Mouse (Mus musculus) heart, embryonic 10.5 days (tissue): Measurements from ENCODE around the gene Ddx54. TPM values are rescaled to one million over a fixed set of nuclear protein-coding genes. Genes with fewer than 3 reads are reported as not detected.

Experiments used
- DNase-seq: peaks from one replicate; pipeline ENCODE4 v3.0.0-alpha.2; 2017; ENCODE audit warnings: low spot score
- H3K27ac ChIP-seq: fragments of 300-500 bp; sonication (generic); 2 replicates; pipeline ENCODE4 v1.5.1; 2016; ENCODE audit warnings: mild to moderate bottlenecking
- H3K27me3 ChIP-seq: fragments of 300-500 bp; sonication (generic); 2 replicates; pipeline ENCODE4 v1.6.1; 2016; ENCODE audit warnings: mild to moderate bottlenecking; ENCODE audit not compliant: poor library complexity, insufficient read depth, severe bottlenecking
- H3K36me3 ChIP-seq: fragments of 300-500 bp; sonication (generic); 2 replicates; pipeline ENCODE4 v1.6.1; 2016; ENCODE audit warnings: mild to moderate bottlenecking, moderate library complexity
- H3K4me1 ChIP-seq: fragments of 300-500 bp; sonication (generic); 2 replicates; pipeline ENCODE4 v1.6.1; 2016; ENCODE audit warnings: mild to moderate bottlenecking
- H3K4me3 ChIP-seq: fragments of 300-500 bp; sonication (generic); 2 replicates; pipeline ENCODE4 v1.5.1; 2016; ENCODE audit warnings: mild to moderate bottlenecking, moderate library complexity
- H3K9me3 ChIP-seq: fragments of 300-500 bp; sonication (generic); 2 replicates; pipeline ENCODE4 v1.6.1; 2016; ENCODE audit warnings: mild to moderate bottlenecking, moderate library complexity
- WGBS: fragments of 180-500 bp; shearing (Covaris S2); methylation state at CpG from one replicate; pipeline ENCODE4 v1.1.7; 2016; 5-methylcytosine and 5-hydroxymethylcytosine counted together
- polyA plus RNA-seq: library from polyadenylated mRNA; unstranded; fragments of >200 nt; fragmentation: Nextera tagmentation; extraction: Ambion mirVana; gene quantifications from 2 replicates; pipeline ENCODE4 v1.2.1, GENCODE M21; 2016

The Ddx54 gene
- polyA plus RNA-seq, 1 experiment from 2014 or later = 49.4 TPM

GRCm38 (mm10) chr5:120660816-120661215 is 48.3 kb downstream of the Ddx54 start:
- WGBS = 66% methylated on average over 5 of the region's 5 CpGs
- no peak for DNase-seq
- no peaks in the 10 kb centered on the region; the same call in none of the 2 replicates for H3K4me1 ChIP-seq
- no peaks in the 10 kb centered on the region for H3K36me3 ChIP-seq
- H3K9me3 ChIP-seq = no peaks in the 10 kb centered on the region
- H3K27me3 ChIP-seq = peaks cover 71% of the 10 kb centered on the region
- H3K4me3 ChIP-seq = no peak overlapping the region
- no peak overlapping the region for H3K27ac ChIP-seq

GRCm38 (mm10) chr5:120664888-120665287 is 52.3 kb downstream of the Ddx54 start:
- H3K9me3 ChIP-seq = no peaks in the 10 kb centered on the region

GRCm38 (mm10) chr5:120668761-120669160 is 56.2 kb downstream of the Ddx54 start:
- Histone ChIP-seq H3K4me1 (peaks cover 5% of the 10 kb centered on the region), H3K36me3 (no peaks in the 10 kb centered on the region), H3K27ac (no peak overlapping the region), H3K9me3 (no peaks in the 10 kb centered on the region), H3K27me3 (peaks cover 45% of the 10 kb centered on the region), H3K4me3 (no peak overlapping the region)
- no peak for DNase-seq
- 72% methylated on average over 7 of the region's 7 CpGs for WGBS

More at GRCm38 (mm10) chr5:120664888-120665287, 52.3 kb downstream of the Ddx54 start:
- H3K27me3 ChIP-seq = peaks cover 68% of the 10 kb centered on the region
- H3K4me3 ChIP-seq = no peak overlapping the region
- H3K27ac ChIP-seq = no peak overlapping the region
- WGBS = 52% methylated on average over 2 of the region's 2 CpGs
- no peaks in the 10 kb centered on the region for H3K36me3 ChIP-seq
- H3K4me1 ChIP-seq = peaks cover 5% of the 10 kb centered on the region
- DNase-seq = no peak

- peaks cover 13% of the 10 kb centered on the region for H3K4me1 ChIP-seq
- peaks cover 44% of the 10 kb centered on the region for H3K27me3 ChIP-seq
- no peaks in the 10 kb centered on the region for H3K36me3 ChIP-seq
- H3K4me3 ChIP-seq = no peak overlapping the region
- WGBS = 88% methylated on average over 7 of the region's 7 CpGs
- no peaks in the 10 kb centered on the region for H3K9me3 ChIP-seq
- H3K27ac ChIP-seq = no peak overlapping the region
- no peak for DNase-seq
These were observed 57.6 kb downstream of the Ddx54 start for GRCm38 (mm10) chr5:120670132-120670531.

GRCm38 (mm10) chr5:120671865-120672264 is 59.3 kb downstream of the Ddx54 start:
- 75% methylated on average over 3 of the region's 3 CpGs for WGBS
- H3K4me1 ChIP-seq = 0 out of 2 replicates have a peak, but pooled peaks cover 8% of the 10 kb centered on the region
- H3K27ac ChIP-seq = no peak overlapping the region
- H3K9me3 ChIP-seq = no peaks in the 10 kb centered on the region
- H3K4me3 ChIP-seq = no peak overlapping the region
- no peaks in the 10 kb centered on the region for H3K36me3 ChIP-seq
- DNase-seq = no peak
- H3K27me3 ChIP-seq = peaks cover 35% of the 10 kb centered on the region

GRCm38 (mm10) chr5:120673626-120674025 is 61.1 kb downstream of the Ddx54 start:
- WGBS = 3% methylated on average over 12 of the region's 12 CpGs

GRCm38 (mm10) chr5:120674229-120675145 is 61.9 kb downstream of the Ddx54 start:
- 43% methylated on average over 21 of the region's 21 CpGs for WGBS
- Histone ChIP-seq H3K9me3 (no peaks in the 10 kb centered on the region), H3K36me3 (no peaks in the 10 kb centered on the region), H3K27ac (no peak overlapping the region), H3K4me3 (no peak overlapping the region), H3K4me1 (peaks cover 11% of the 10 kb centered on the region; the same call in 1 of the 2 replicates), H3K27me3 (peaks cover 32% of the 10 kb centered on the region; the same call in 1 of the 2 replicates)
- DNase-seq = no peak

More at GRCm38 (mm10) chr5:120673626-120674025, 61.1 kb downstream of the Ddx54 start:
- peak; percentile 82 for DNase-seq
- Histone ChIP-seq H3K36me3 (no peaks in the 10 kb centered on the region), H3K9me3 (no peaks in the 10 kb centered on the region), H3K27me3 (peaks cover 26% of the 10 kb centered on the region; the same call in 1 of the 2 replicates), H3K4me3 (no peak overlapping the region), H3K4me1 (0 out of 2 replicates have a peak, but pooled peaks cover 8% of the 10 kb centered on the region), H3K27ac (no peak overlapping the region)

GRCm38 (mm10) chr5:120677516-120677915 is 65.0 kb downstream of the Ddx54 start:
- DNase-seq = no peak
- WGBS = 16% methylated on average over 2 of the region's 2 CpGs
- Histone ChIP-seq H3K9me3 (no peaks in the 10 kb centered on the region), H3K27me3 (peaks cover 52% of the 10 kb centered on the region), H3K36me3 (no peaks in the 10 kb centered on the region), H3K4me1 (peaks cover 29% of the 10 kb centered on the region), H3K27ac (no peak overlapping the region), H3K4me3 (no peak overlapping the region)

Other genes with a start within 250 kb of the Ddx54 start
- gene Lhx5, start 181.0 kb upstream of the Ddx54 start, polyA plus RNA-seq = 0.05 TPM in 1 of 2 replicates, not detected in the other
- 7.5 and 7.7 TPM in 2 replicates for gene Sdsl, start 139.9 kb upstream of the Ddx54 start, polyA plus RNA-seq
- 0.16 and 0.23 TPM in 2 replicates for gene Sds, start 136.2 kb upstream of the Ddx54 start, polyA plus RNA-seq
- 43.9 and 46.6 TPM in 2 replicates for gene Plbd2, start 109.1 kb upstream of the Ddx54 start, polyA plus RNA-seq
- gene Slc8b1, start 101.6 kb upstream of the Ddx54 start, polyA plus RNA-seq = 4.2 and 5.9 TPM in 2 replicates
- 13.0 and 21.7 TPM in 2 replicates for gene Tpcn1, start 24.1 kb upstream of the Ddx54 start, polyA plus RNA-seq
- gene Iqcd, start 23.7 kb upstream of the Ddx54 start, polyA plus RNA-seq = 0.15 and 0.24 TPM in 2 replicates
- 11.0 and 11.2 TPM in 2 replicates for gene Rita1, start 150 bp upstream of the Ddx54 start, polyA plus RNA-seq
- gene Cfap73, start 21.5 kb downstream of the Ddx54 start, polyA plus RNA-seq = 0.39 TPM in 1 of 2 replicates, not detected in the other
- gene Rasal1, start 36.1 kb downstream of the Ddx54 start, polyA plus RNA-seq = 0.16 and 0.60 TPM in 2 replicates
- gene Dtx1, start 99.2 kb downstream of the Ddx54 start, polyA plus RNA-seq = 0.28 and 0.41 TPM in 2 replicates
- gene Oas2, start 137.1 kb downstream of the Ddx54 start, polyA plus RNA-seq = not detected in 2 replicates
- 0.29 and 0.37 TPM in 2 replicates for gene Oas3, start 164.9 kb downstream of the Ddx54 start, polyA plus RNA-seq
- 0.08 TPM in 1 of 2 replicates, not detected in the other for gene Oas1e, start 182.8 kb downstream of the Ddx54 start, polyA plus RNA-seq
- 0.28 and 0.46 TPM in 2 replicates for gene Oas1c, start 199.8 kb downstream of the Ddx54 start, polyA plus RNA-seq
- not detected in 2 replicates for gene Oas1f, start 234.6 kb downstream of the Ddx54 start, polyA plus RNA-seq
- not detected in 2 replicates for gene Oas1h, start 248.7 kb downstream of the Ddx54 start, polyA plus RNA-seq